Mouse (Mus musculus): ENCODE data around the gene Zfp664. TPM values are rescaled to one million over a fixed set of nuclear protein-coding genes. Genes with fewer than 3 reads are reported as not detected.

The Zfp664 gene
- total RNA-seq, 2 experiments from 2014 or later: 17.0 to 21.8 TPM

DNA sequence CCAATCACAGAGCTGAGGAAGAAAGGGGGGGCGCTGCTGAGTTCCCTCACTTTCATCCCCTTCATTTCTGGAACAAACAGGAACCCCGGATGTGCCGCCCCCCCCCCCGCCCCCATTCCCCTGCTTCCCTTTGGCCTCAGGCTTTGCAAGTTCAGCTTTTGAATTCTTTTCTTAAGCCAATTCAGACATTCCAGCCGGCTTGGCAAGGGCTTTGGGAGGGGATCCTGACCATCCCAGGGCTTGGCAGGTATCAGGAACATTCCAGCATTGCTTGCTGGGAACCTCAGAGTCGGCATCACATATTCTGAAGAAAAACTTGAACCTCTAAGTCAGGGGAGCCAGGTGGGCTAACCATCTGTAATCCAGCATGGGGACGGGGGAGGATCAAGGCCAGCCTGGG, 49.8 kb downstream of the Zfp664 start:
- Histone ChIP-seq H3K27ac (no peak overlapping the region), H3K4me3 (no peak overlapping the region)
- intact Hi-C loops (cut with DNase I): no loop called here
- DNase-seq: no peak
- TF ChIP-seq CTCF (IDR thresholded peaks at IDR 0.05): no peak

DNA sequence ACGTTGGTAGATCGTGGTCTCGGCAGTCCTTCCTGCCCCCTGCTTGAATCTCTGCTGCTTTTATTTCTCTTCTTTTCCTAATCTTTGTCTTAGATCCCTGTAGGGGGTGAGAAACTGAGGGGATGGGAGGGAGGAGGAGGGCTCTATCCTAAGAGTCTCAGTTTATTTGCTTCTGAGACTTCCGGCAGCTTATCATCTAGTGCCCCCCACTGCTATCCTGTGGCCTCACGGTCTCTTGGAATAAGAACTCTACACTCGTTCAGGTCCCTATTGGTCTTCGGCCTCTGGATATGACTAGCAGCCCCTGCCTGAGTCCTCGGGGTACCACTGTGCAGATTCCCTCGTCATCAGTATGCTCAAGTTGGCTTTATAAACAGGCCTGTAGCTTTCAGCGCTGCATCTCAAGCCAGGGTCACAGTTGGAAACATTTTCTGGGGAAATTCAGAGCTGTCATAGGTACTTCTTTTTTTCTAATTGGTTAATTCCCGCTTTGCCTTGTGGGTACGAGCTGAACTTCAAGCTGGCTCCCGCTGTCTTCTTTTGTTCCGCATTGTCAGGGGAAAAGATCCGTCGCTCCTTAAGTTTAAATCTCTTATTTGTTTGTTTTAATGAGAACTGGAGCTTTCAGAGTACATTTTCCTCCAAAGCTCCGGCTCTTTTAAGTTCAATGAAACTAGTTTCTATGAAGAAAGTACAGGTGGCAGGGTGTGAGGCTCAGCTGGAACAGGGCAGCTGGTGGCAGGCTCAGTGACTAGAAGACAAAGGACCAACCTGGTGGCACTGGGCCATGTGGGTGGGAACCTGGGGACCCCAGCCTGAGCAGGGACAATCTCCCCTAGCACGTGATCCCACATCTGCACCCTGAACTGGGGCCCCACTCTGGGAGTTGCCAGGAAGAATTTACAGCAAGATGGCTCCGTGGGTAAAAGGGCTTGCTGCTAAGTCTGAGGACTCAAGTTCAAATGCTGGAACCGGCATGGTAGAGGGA, 50.7 kb downstream of the Zfp664 start:
- no peak overlapping the region for H3K4me3 ChIP-seq
- intact Hi-C loops (cut with DNase I): no loop called here
- H3K27ac ChIP-seq: no peak overlapping the region; the same call in 1 of the 2 replicates
- DNase-seq: no peak
- TF ChIP-seq CTCF (IDR thresholded peaks at IDR 0.05): no peak

DNA sequence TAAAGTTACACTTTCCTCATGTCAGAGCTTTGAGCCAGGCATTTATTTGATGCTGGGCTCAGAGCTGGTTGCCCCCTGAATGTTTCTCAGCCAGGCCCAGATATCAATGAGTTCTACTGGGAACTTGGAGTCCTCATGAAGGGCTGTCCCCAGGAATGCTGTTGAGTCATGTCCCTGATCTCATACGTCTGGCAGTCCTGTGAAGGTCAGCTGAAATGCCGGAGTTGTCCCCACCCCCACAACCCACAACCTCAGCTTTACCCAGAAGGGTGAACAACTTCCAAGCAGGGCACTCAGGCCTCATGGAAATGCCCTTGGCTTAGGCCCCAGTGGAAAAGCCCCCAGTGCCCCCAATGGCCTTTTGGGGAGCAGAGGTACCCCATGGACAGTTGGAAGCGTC, 57.3 kb downstream of the Zfp664 start:
- no peak overlapping the region for H3K27ac ChIP-seq
- H3K4me3 ChIP-seq: no peak overlapping the region
- intact Hi-C loops (cut with DNase I): no loop called here
- no peak for TF ChIP-seq CTCF (IDR thresholded peaks at IDR 0.05)
- DNase-seq: no peak

DNA sequence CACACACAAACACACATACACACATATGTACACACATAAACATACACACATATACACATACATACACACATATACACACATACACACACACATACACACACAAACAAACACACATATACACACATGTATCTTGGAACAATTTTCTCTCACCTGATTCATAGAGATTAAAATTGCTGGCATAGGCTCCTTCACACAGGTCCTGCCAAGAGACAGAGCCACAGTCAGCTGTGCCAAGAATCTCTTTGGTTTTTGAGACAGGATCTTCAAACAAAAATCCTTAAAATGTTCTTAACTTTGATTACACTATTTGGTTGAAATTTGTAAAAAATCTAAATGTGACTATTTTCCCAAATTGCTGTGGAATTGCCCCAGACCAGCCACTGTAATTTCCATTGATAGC, 58.9 kb downstream of the Zfp664 start:
- Histone ChIP-seq H3K27ac (no peak overlapping the region), H3K4me3 (no peak overlapping the region)
- TF ChIP-seq CTCF (IDR thresholded peaks at IDR 0.05): no peak
- no peak for DNase-seq
- intact Hi-C loops (cut with DNase I): no loop called here

DNA sequence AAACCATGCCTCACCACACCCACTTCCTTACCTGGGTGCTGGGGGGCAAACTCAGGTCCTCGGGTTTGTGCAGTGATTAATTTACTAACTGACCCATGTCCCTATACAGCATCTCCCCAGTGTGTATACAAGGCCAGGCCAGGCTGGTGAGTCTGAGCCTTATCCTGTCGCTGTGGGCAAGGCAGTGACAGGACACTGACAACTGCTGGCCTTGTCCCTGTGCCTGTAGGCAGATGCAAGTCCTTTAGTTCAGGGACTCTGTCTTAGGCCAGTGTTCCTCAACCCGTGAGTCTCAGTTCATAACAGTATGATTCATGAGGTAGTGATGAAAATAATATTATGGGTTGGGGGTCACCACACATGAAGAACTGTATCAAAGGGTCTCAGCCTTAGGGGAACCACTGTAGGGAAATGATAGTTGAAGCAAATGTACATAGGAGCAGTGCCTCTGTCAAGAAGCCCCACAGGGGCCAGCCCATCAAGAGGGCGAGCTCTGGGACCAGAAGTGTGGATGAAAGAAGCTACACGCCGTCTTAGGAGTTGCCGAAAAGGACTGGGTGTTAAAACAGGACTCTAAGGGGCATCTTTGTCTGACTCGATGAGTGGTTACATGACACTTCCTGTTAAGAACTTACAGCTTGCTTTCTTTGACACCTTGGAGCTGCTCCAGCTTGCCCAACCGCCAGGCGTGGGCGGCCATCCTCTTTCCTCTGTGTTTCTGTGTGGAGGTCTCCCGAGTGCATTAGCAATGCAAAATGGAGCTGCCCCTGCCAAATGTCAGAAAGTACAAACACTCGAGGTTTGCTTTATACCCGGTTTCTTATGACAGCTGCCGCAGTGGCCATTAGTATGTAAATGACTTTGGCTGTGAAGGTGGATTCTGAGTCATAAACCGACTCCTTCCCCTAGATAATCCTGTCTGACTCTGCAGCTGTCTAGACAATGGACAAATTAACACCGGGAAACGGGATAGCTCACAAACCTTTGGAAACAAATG, 60.2 kb downstream of the Zfp664 start:
- no peak for DNase-seq
- H3K4me3 ChIP-seq: no peak overlapping the region
- TF ChIP-seq CTCF (IDR thresholded peaks at IDR 0.05): no peak
- intact Hi-C loops (cut with DNase I): no loop called here
- no peak overlapping the region for H3K27ac ChIP-seq

DNA sequence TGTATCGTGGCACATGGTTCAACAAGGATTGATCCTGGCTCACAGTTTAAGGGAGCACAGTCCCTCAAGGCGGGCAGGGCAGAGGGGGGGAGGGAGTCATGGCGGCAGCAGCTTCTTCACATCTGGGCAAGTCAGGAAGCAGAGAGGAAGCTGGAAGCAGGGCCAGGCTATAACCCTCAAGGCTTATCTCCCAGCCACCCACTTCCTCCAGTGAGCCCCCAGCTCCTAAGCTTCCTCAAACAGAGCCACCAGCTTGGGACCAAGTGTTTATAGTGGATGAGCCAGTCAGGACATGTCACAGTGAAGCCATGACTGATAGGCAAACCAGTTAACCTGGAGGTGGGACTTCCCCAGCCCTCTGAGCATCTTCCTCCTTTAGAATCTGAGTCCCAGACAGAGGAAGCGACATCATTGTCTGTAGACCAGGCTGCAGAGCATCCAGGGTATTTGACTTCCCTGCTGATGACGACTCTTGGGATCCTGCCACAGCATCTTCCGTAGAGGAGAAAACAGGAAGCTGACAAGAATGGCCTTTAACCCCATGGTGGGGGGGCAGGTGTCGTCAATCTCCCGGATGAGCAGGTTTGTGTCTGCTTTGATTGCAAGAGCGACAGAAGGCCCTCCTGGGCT, 67.0 kb downstream of the Zfp664 start:
- H3K27ac ChIP-seq: no peak overlapping the region
- no peak for TF ChIP-seq CTCF (IDR thresholded peaks at IDR 0.05)
- intact Hi-C loops (cut with DNase I): no loop called here
- no peak for DNase-seq
- no peak overlapping the region for H3K4me3 ChIP-seq

DNA sequence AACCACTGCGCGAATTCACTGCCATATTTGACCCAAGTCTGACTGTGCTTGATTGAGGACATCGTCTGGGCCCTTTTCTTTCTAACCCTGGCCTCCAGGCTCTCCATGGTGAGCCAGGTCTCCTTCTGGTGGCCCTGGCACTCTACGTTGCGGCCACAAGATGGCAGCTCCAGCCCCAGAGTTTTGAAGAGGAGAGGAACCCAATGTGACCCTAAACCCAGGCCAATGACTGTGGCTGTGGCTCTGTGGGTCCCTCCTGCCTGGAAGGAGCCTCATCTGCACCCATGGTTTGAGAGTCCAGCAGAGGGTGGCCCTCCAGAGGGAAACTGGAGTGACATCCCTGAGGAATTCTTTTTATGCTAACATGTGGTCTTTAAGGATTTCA, 67.6 kb downstream of the Zfp664 start:
- peak; percentile 50 for DNase-seq
- Histone ChIP-seq H3K4me3 (no peak overlapping the region), H3K27ac (no peak overlapping the region)
- peak; percentile 75 for TF ChIP-seq CTCF (IDR thresholded peaks at IDR 0.05)
- intact Hi-C loops (cut with DNase I): no loop called here

DNA sequence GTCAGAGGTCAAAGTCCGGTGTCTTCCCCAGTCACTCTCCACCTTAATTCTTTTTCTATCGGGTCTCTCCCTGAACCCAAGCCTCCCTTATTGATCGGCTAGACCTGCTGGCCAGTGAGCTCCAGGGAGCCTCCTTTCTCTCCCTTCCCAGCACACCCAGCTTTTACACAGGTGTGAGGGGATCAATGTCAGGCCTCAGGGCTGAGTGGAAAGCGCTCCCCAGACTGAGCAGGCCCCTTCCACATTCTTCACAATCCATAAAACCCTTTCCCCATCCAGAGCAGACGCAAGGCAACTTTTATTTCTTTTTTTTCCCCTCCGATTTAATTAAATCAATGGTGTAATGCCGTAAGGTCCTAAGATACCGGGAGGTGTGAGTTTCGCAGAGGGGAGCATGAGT, 68.1 kb downstream of the Zfp664 start:
- intact Hi-C loops (cut with DNase I): no loop called here
- Histone ChIP-seq H3K4me3 (no peak overlapping the region), H3K27ac (no peak overlapping the region)
- TF ChIP-seq CTCF (IDR thresholded peaks at IDR 0.05): no peak
- no peak for DNase-seq

DNA sequence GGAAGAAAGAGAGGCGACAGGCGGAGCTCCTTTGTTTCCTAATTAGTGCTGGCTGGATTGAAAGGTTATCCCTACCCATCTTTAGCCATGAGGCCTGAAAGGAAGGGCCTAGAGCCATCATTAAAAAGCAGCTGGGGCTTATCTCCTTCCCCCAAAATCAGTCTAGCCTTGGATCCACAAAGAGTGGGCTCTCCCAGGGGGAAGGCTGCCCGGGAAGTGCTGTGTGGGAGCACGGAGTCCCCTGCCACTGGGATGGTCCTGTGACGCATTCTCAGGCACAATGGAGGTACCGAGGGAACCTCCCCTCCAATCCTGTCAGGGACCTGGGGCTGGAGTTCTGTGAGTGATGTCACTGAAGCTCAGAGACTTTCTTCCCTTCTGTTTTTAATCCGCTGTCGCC, 68.6 kb downstream of the Zfp664 start:
- intact Hi-C loops (cut with DNase I): no loop called here
- no peak for DNase-seq
- Histone ChIP-seq H3K27ac (no peak overlapping the region), H3K4me3 (no peak overlapping the region)
- TF ChIP-seq CTCF (IDR thresholded peaks at IDR 0.05): no peak

DNA sequence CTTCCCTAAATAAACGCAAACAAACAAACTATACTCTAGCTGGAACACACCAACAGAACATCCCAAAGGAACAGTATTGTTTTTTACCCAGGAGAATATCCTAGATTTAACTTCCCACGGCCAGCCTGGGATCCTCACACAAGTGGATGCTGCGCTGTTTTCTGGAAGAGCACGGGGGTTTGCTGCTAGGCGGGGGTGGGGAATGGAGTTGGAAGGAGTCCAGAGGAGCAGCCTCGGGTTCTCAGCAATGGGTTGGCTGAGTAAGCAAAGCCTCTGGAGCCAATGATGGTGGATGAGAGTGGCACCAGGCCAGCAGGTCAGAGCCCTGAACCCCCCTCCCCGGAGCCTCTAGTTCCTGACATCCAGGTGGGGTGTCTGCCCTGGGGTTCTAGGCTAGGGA, 72.1 kb downstream of the Zfp664 start:
- H3K27ac ChIP-seq: no peak overlapping the region
- no peak for TF ChIP-seq CTCF (IDR thresholded peaks at IDR 0.05)
- intact Hi-C loops (cut with DNase I): no loop called here
- DNase-seq: no peak
- H3K4me3 ChIP-seq: no peak overlapping the region

DNA sequence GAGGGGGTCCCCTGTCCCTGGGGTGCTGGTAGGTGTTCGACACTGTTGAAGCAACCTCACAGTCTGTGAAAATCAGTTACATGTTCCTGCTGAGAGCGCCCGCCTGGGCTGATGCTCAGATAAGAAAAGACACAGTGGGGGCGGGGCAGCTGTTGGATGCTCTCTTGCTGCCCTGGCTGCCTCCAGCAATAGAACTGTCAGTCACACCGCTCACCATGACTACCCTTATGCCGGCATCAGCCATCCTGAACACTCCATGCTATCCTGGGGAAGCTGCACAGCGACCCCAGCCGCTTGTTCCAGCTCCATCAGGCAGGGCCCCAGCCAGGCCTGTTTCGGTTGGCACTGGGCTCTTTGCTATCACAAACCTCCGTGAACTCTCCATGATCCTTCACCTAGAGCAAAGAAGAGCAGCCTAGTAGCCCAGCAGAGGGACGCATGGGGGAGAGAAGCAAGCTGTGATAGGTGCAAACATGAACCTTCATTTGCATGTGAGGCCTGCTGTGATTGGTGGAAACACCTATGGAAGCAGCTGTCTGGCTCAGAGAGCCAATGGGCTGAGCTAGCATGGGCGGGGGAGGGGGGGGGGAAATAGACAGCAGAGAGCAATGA, 80.8 kb downstream of the Zfp664 start:
- TF ChIP-seq CTCF (IDR thresholded peaks at IDR 0.05): no peak
- DNase-seq: no peak
- Histone ChIP-seq H3K4me3 (no peak overlapping the region), H3K27ac (no peak overlapping the region)
- intact Hi-C loops (cut with DNase I): loop anchor here (10.0 kb wide), 1 partner anchor 162 kb away; no protein-coding TSS in a partner anchor

Data from gastrocnemius, adult 2 months (tissue).